Mouse (Mus musculus): Measurements from ENCODE around the gene Hdac4. TPM values are rescaled to one million over a fixed set of nuclear protein-coding genes. Genes with fewer than 3 reads are reported as not detected.

The Hdac4 gene
- polyA plus RNA-seq, 1 experiment, result 21.2 TPM

GRCm38 (mm10) chr1:92117597-92117996 is 77.9 kb downstream of the Hdac4 start:
- H3K36me3 ChIP-seq (ENCODE audit: control insufficient read depth, insufficient read depth), result no peaks in the 10 kb centered on the region
- H3K4me3 ChIP-seq, result no peak overlapping the region
- H3K27me3 ChIP-seq (ENCODE audit: control insufficient read depth, insufficient read depth, insufficient read length), result no peaks in the 10 kb centered on the region
- TF ChIP-seq E2F4 (IDR thresholded peaks at IDR 0.05; ENCODE audit: insufficient read depth) (no peak), MAX (IDR thresholded peaks at IDR 0.05; ENCODE audit: low read depth) (no peak), USF1 (IDR thresholded peaks at IDR 0.05; ENCODE audit: low read depth) (no peak)
- no peak overlapping the region for H3K4me2 ChIP-seq (ENCODE audit: low read depth)
- peaks cover 73% of the 10 kb centered on the region for H3K79me2 ChIP-seq (ENCODE audit: control insufficient read depth, insufficient read depth)
- H3ac ChIP-seq (ENCODE audit: control insufficient read depth, insufficient read length), result no peak overlapping the region

GRCm38 (mm10) chr1:92116169-92116568 is 79.3 kb downstream of the Hdac4 start:
- Histone ChIP-seq H3K4me2 (ENCODE audit: low read depth) (no peak overlapping the region), H3K27me3 (ENCODE audit: control insufficient read depth, insufficient read depth, insufficient read length) (no peaks in the 10 kb centered on the region), H3ac (ENCODE audit: control insufficient read depth, insufficient read length) (no peak overlapping the region), H3K4me3 (no peak overlapping the region), H3K79me2 (ENCODE audit: control insufficient read depth, insufficient read depth) (peaks cover 71% of the 10 kb centered on the region), H3K36me3 (ENCODE audit: control insufficient read depth, insufficient read depth) (no peaks in the 10 kb centered on the region)
- TF ChIP-seq CEBPB (IDR thresholded peaks at IDR 0.05; ENCODE audit: insufficient read depth, poor library complexity, severe bottlenecking) (no peak), MYOG (IDR thresholded peaks at IDR 0.05; ENCODE audit: control insufficient read depth in 1 of 3, insufficient read depth in 1 of 3, insufficient read length in 2 of 3, low read depth in 2 of 3) (peak in 2 of 3 experiments; percentile 56 to 88), USF1 (IDR thresholded peaks at IDR 0.05; ENCODE audit: low read depth) (no peak), MAX (IDR thresholded peaks at IDR 0.05; ENCODE audit: low read depth) (no peak), MYOD1 (IDR thresholded peaks at IDR 0.05; ENCODE audit: control insufficient read depth in 1 of 3, insufficient read length in 2 of 3, low read depth in 2 of 3) (peak in 2 of 3 experiments; percentile 67 to 68), TCF3 (IDR thresholded peaks at IDR 0.05; ENCODE audit: insufficient read length, low read depth) (no peak), POLR2A (IDR thresholded peaks at IDR 0.05; ENCODE audit: insufficient read length, low read depth) (no peak)

- Histone ChIP-seq H3ac (ENCODE audit: control insufficient read depth, insufficient read length) (no peak overlapping the region), H3K4me3 (no peak overlapping the region), H3K36me3 (ENCODE audit: control insufficient read depth, insufficient read depth) (no peaks in the 10 kb centered on the region), H3K4me2 (ENCODE audit: low read depth) (no peak overlapping the region), H3K79me2 (ENCODE audit: control insufficient read depth, insufficient read depth) (peaks cover 68% of the 10 kb centered on the region), H3K27me3 (ENCODE audit: control insufficient read depth, insufficient read depth, insufficient read length) (no peaks in the 10 kb centered on the region)
- no peak for TF ChIP-seq TCF12 (IDR thresholded peaks at IDR 0.05; ENCODE audit: insufficient read depth, poor library complexity, severe bottlenecking)
- TF ChIP-seq E2F4 (IDR thresholded peaks at IDR 0.05; ENCODE audit: insufficient read depth), result no peak
- TF ChIP-seq REST (IDR thresholded peaks at IDR 0.05; ENCODE audit: insufficient read depth, insufficient read length), result no peak
- no peak for TF ChIP-seq MAX (IDR thresholded peaks at IDR 0.05; ENCODE audit: low read depth)
- TF ChIP-seq TCF3 (IDR thresholded peaks at IDR 0.05; ENCODE audit: insufficient read length, low read depth), result no peak
- no peak for TF ChIP-seq POLR2AphosphoS2 (IDR thresholded peaks at IDR 0.05; ENCODE audit: insufficient read length, low read depth)
- no peak for TF ChIP-seq USF1 (IDR thresholded peaks at IDR 0.05; ENCODE audit: low read depth)
- no peak for TF ChIP-seq MYOD1 (IDR thresholded peaks at IDR 0.05; ENCODE audit: control insufficient read depth in 1 of 3, insufficient read length in 2 of 3, low read depth in 2 of 3)
- TF ChIP-seq MYOG (IDR thresholded peaks at IDR 0.05; ENCODE audit: control insufficient read depth in 1 of 3, insufficient read depth in 1 of 3, insufficient read length in 2 of 3, low read depth in 2 of 3), result no peak
- no peak for TF ChIP-seq POLR2A (IDR thresholded peaks at IDR 0.05; ENCODE audit: insufficient read length, low read depth)
- no peak for TF ChIP-seq SRF (IDR thresholded peaks at IDR 0.05; ENCODE audit: control insufficient read depth, insufficient read length, low read depth)
- TF ChIP-seq CEBPB (IDR thresholded peaks at IDR 0.05; ENCODE audit: insufficient read depth, poor library complexity, severe bottlenecking), result no peak
Observed at GRCm38 (mm10) chr1:92114091-92114490, 81.4 kb downstream of the Hdac4 start.

- Histone ChIP-seq H3ac (ENCODE audit: control insufficient read depth, insufficient read length) (no peak overlapping the region), H3K4me3 (no peak overlapping the region), H3K4me2 (ENCODE audit: low read depth) (no peak overlapping the region), H3K27me3 (ENCODE audit: control insufficient read depth, insufficient read depth, insufficient read length) (no peaks in the 10 kb centered on the region), H3K79me2 (ENCODE audit: control insufficient read depth, insufficient read depth) (peaks cover 68% of the 10 kb centered on the region), H3K36me3 (ENCODE audit: control insufficient read depth, insufficient read depth) (no peaks in the 10 kb centered on the region)
- TF ChIP-seq TCF3 (IDR thresholded peaks at IDR 0.05; ENCODE audit: insufficient read length, low read depth), result no peak
- no peak for TF ChIP-seq REST (IDR thresholded peaks at IDR 0.05; ENCODE audit: insufficient read depth, insufficient read length)
- TF ChIP-seq MAX (IDR thresholded peaks at IDR 0.05; ENCODE audit: low read depth), result no peak
- no peak for TF ChIP-seq CEBPB (IDR thresholded peaks at IDR 0.05; ENCODE audit: insufficient read depth, poor library complexity, severe bottlenecking)
- no peak for TF ChIP-seq MYOD1 (IDR thresholded peaks at IDR 0.05; ENCODE audit: control insufficient read depth in 1 of 3, insufficient read length in 2 of 3, low read depth in 2 of 3)
- TF ChIP-seq TCF12 (IDR thresholded peaks at IDR 0.05; ENCODE audit: insufficient read depth, poor library complexity, severe bottlenecking), result no peak
- TF ChIP-seq MYOG (IDR thresholded peaks at IDR 0.05; ENCODE audit: control insufficient read depth in 1 of 3, insufficient read depth in 1 of 3, insufficient read length in 2 of 3, low read depth in 2 of 3), result no peak
- no peak for TF ChIP-seq SRF (IDR thresholded peaks at IDR 0.05; ENCODE audit: control insufficient read depth, insufficient read length, low read depth)
- TF ChIP-seq E2F4 (IDR thresholded peaks at IDR 0.05; ENCODE audit: insufficient read depth), result no peak
Observed at GRCm38 (mm10) chr1:92113243-92114009, 82.1 kb downstream of the Hdac4 start.

GRCm38 (mm10) chr1:92112591-92112990 is 82.9 kb downstream of the Hdac4 start:
- H3K4me2 ChIP-seq (ENCODE audit: low read depth), result no peak overlapping the region

More at GRCm38 (mm10) chr1:92112591-92112990, 82.9 kb downstream of the Hdac4 start:
- Histone ChIP-seq H3K79me2 (ENCODE audit: control insufficient read depth, insufficient read depth) (peaks cover 68% of the 10 kb centered on the region), H3K4me3 (no peak overlapping the region), H3K36me3 (ENCODE audit: control insufficient read depth, insufficient read depth) (no peaks in the 10 kb centered on the region), H3ac (ENCODE audit: control insufficient read depth, insufficient read length) (no peak overlapping the region), H3K27me3 (ENCODE audit: control insufficient read depth, insufficient read depth, insufficient read length) (no peaks in the 10 kb centered on the region)
- TF ChIP-seq USF1 (IDR thresholded peaks at IDR 0.05; ENCODE audit: low read depth) (no peak), MYOD1 (IDR thresholded peaks at IDR 0.05; ENCODE audit: control insufficient read depth in 1 of 3, insufficient read length in 2 of 3, low read depth in 2 of 3) (no peak), REST (IDR thresholded peaks at IDR 0.05; ENCODE audit: insufficient read depth, insufficient read length) (no peak), CEBPB (IDR thresholded peaks at IDR 0.05; ENCODE audit: insufficient read depth, poor library complexity, severe bottlenecking) (no peak), POLR2A (IDR thresholded peaks at IDR 0.05; ENCODE audit: insufficient read length, low read depth) (no peak), MAX (IDR thresholded peaks at IDR 0.05; ENCODE audit: low read depth) (no peak)

Data from myocyte (in vitro differentiated cells).